Mouse (Mus musculus) olfactory bulb, adult 2 months (tissue): ENCODE measurements around the gene Phox2a.

Source experiments
- CTCF ChIP-seq: fragments of 200-500 bp; IDR thresholded peaks from 2 replicates; pipeline ENCODE4 v1.5.1; 2012; ENCODE audit warnings: low read depth, mild to moderate bottlenecking, low read length, moderate library complexity; ENCODE audit not compliant: insufficient read depth
- POLR2A ChIP-seq: fragments of 200-500 bp; IDR thresholded peaks from 2 replicates; pipeline ENCODE4 v1.6.1; 2012; ENCODE audit warnings: mild to moderate bottlenecking, low read depth, low read length, moderate library complexity; ENCODE audit not compliant: insufficient read depth

- TF ChIP-seq CTCF (no peak), POLR2A (no peak)
Measured at GRCm38 (mm10) chr7:101852846-101853245, 34.7 kb downstream of the Phox2a start.
